Mouse (Mus musculus): ENCODE measurements at regions not wholly inside any gene's neighbourhood (a gene's known extent, or its start where the extent isn't known, plus 50 kb on each side); places are given as distances from the start of the nearest gene placed in this dataset.

DNA sequence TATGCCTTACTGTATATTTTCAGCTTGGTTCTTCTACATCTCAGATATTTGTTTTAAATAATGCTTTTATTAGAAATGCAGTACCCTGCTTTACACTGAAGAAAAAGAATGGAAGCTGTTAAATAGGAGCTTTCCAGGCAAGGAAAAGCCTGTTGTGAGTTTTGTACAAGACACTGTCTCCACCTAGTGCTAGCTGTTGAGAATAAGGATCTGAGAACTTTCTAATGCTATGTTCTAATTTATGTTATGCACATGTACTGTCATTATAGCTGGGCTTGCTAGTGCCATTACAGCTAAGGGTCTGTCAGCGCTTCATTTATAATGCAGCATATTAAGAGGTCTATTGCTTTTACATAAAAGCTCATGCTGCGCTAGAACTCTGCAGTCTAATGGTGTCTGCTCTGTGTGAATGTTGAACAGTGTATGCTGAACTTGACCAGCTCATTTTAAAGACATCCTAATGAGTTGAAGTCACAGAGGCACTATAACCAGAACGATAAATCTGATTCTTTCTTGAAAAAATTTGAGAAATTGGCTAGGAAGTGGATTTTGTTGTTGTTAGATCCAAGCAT is 315.4 kb upstream of the Dnajc24 start:
- DNase-seq (ENCODE audit: low spot score in 2 of 2), result peak; percentile 26 to 34
- intact Hi-C loops (cut with DNase I), result loop anchor here (10.0 kb wide), 1 partner anchor 984 kb away; no protein-coding TSS in a partner anchor

DNA sequence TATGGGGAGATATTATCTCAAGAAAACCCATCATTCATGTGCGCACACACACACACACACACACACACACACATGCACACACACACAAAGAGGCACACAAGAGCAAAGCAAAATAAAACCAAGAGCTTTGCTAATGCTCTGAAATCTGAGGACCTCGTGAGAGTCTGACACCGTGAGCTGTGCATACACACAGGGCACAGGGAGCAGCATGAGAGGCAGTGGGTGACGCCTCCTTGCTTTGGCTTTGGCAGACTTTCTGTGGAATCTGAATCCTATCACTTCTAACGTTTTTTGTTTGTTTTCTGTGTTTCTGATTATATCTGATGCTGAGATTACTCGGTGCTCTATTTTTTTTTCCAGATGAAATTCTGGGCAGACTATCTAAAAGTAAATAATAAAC is 343.4 kb upstream of the Dnajc24 start:
- no peak for DNase-seq (ENCODE audit: low spot score in 2 of 2)
- intact Hi-C loops (cut with DNase I), result no loop called here

DNA sequence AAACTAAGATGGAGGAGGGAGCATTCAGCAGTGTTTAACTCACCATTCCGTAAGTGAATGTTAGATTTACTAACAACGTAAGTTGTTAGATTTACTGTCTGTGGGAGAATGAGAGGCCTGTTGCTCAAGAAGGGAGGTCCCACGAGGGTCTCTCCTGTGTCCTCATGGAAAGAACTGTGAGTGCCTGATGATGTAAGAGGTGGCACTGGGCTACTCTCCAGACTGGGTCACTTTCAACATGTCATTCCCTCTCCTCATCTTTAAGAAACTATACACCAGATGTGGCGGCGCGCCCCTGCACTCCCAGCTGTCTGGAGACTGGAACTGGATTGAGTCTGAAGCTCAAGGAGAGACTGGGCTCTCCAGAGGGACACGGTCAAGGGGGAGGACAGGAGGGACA is 343.9 kb upstream of the Dnajc24 start:
- intact Hi-C loops (cut with DNase I), result no loop called here
- no peak for DNase-seq (ENCODE audit: low spot score in 2 of 2)

DNA sequence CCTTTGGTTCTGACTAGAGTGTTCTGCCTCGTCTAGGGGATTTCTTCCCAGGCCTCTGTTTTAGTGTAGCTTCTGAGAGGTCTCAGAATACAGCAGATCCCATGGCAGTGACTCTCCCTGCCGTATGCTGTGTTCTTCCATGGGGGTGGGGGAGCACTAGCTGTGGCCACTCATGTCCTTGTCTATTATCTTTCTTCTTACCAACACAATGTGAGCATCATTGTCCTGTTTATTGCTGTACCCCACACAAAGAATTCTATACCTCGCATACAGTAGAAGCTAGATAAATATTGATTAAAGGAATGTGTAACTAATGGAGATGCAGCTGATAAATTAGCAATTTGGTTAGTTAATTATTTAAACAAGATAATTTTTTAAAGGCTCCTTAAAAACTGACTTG is 337.5 kb upstream of the Mpped2 start:
- DNase-seq (ENCODE audit: low spot score in 2 of 2), result no peak
- intact Hi-C loops (cut with DNase I), result loop anchor here (5.0 to 10.0 kb wide), 2 partner anchors 339 to 1522 kb away; partner anchors contain the start of gene Mpped2

DNA sequence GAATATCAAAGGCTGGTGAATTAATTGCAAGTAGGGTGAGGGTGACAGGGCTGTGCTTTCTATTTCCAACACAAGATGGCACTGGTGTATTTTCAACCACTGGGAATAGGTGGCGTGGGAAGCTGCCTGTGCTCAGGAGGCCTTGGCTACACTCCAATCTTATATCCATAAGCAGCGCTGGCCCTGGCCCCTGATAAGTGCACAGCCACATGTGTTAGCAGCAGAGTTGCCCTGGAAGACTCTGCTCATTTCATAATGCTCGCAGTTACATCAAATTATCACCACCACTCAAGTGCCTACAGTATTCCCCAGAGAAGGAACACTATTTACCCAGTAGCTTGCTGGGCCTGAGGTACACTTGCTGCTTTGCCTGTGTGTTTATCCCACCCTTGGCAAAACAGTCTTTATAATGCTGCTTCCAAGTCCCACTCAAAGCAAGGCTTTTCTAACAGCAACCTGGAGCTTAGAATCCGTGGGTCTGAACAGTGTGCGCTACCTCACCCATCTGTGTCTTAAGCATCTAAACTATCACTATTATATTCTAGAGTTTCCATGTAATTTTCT is 337.0 kb upstream of the Mpped2 start:
- DNase-seq (ENCODE audit: low spot score in 2 of 2), result peak; percentile 80 to 81
- intact Hi-C loops (cut with DNase I), result loop anchor here (2.0 to 10.0 kb wide), 3 partner anchors 339 to 1521 kb away; partner anchors contain the start of gene Mpped2

DNA sequence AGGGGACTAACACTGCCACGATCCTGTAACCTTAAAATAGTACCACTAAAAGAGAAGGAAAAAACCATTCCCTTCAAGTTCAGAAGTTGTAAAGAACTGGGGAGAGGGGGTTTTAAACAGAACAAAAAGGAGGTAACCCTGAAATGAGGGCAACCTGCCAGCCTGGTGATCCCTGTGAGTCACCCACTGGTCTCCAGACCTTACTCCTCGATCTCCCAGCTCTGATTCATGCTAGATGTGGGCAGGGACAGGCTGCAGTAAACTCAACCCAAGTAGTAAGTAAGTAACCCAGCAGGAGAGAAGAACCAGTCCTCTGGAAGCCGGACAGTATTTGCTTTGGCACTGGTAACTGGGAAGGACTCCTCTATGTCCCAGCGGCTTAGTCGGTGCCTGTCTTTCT is 324.4 kb upstream of the Mpped2 start:
- DNase-seq (ENCODE audit: low spot score in 2 of 2), result no peak
- intact Hi-C loops (cut with DNase I), result no loop called here

DNA sequence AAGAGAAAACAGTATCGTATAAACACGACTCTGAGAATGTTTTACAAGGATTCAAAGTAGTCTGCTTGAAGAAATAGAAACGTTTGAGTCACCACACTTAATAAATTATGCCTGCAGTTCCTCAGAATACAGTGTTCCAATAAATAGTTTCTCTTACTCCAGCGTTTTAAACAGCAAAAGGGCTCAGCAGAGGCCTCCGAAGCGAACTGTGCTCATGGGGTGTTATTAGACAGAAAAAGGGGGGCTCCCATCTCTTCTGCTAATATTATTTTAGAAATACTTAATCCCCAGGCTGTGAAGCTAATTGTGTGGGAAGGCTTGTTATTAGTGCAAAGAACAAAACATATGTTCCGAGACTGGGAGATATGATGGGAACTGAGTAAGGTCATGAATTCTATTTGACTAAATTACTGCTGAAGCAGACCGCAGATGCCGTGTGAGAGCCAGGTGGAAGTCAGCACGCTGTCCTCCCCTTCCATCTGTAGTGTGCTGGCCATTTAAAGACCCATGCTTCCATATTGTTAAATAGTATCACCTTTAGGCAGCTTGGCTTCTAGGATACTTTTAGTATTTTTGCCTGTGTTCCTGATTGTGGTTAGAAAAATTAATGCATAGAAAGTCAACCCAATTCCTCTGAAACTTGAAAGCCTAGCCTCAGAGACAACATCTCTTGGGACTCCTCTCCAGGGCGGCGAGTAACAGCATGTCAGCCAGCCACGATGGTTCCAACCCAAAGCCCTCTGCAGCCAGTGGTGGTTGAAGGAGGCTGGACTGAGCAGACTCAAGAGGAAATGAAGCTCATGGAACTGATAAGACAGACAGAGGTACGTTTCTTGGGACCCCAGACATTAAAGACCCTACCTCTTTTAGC is 309.4 kb upstream of the Mpped2 start:
- intact Hi-C loops (cut with DNase I), result no loop called here
- DNase-seq (ENCODE audit: low spot score in 2 of 2), result no peak

DNA sequence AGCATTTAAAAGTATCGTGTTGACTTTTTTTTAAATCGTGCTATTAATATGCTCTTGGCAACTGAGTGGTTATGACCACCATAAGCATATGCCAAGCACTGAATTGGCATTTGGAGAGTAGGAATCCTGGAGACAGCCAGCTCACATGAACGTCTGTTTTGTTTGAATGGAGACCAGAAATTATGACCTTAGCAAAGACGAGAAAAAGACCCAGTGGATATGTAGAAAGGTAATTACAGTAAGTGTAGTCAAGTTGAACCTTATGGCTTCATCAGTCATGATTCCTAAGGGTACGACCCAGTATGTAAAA is 308.8 kb upstream of the Mpped2 start:
- intact Hi-C loops (cut with DNase I), result no loop called here
- DNase-seq (ENCODE audit: low spot score in 2 of 2), result no peak

DNA sequence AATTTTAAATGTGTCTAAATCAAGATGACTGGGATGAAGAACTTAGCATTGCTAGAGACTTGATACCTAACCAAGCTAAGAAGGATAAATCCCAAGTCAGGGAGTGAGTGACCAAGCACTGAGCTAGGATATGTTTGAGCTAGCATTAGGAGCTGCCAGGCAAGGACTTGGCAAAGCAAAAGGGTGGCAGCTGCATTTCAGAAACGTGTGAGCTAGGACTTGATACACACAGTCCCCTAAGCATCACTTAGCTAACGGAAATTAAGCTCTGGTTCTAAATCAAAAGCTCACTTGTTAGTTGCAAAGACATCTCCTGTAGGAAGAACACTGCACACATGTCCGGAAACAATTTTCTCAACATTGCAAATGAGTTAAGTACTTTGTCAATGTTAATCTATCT is 308.2 kb upstream of the Mpped2 start:
- intact Hi-C loops (cut with DNase I), result no loop called here
- DNase-seq (ENCODE audit: low spot score in 2 of 2), result no peak

DNA sequence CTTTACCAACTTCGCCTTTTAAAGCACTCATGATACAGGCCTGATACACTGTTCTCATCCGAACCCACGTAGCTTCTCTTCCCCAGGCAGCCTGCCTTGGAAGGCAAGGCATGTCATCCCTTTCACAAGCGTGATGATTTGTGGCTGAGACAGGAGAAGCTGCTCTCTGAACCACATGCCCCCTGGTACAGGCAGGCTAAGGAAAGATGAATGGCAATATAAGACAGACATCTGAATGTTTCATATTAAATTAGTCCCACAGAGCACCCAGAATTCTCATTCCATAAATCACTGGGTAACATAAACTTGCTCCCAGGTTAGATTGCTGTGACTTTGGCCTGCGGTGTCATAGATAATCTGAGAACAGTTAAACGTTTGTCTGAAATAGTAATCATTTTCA is 280.9 kb upstream of the Mpped2 start:
- intact Hi-C loops (cut with DNase I), result no loop called here
- no peak for DNase-seq (ENCODE audit: low spot score in 2 of 2)

DNA sequence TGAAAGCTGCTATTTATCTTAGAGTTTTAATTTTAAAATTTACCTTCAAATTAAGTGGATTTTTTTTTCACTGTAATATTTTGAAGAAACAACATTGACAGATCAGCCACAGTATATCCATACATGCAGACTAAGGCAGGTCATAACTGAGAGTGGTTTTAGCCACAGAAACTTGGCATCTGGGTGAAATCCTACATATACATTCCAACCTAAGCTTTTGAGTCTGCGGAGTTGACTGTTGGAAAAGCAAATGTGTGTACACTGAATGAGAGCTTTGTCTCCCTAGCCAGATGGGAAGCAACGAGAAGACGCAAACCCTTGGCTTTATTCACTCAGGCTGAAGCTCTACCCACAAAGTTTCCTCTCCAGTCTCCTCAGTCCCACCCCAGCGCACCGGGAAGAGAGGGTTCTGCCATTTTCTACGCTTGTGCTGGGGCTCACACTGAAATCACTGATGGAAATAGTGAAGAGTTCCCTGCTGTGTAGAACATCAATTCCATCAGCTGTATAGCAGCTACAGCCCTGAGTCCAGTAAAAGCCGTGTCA is 277.5 kb upstream of the Mpped2 start:
- DNase-seq (ENCODE audit: low spot score in 2 of 2), result no peak
- intact Hi-C loops (cut with DNase I), result no loop called here

DNA sequence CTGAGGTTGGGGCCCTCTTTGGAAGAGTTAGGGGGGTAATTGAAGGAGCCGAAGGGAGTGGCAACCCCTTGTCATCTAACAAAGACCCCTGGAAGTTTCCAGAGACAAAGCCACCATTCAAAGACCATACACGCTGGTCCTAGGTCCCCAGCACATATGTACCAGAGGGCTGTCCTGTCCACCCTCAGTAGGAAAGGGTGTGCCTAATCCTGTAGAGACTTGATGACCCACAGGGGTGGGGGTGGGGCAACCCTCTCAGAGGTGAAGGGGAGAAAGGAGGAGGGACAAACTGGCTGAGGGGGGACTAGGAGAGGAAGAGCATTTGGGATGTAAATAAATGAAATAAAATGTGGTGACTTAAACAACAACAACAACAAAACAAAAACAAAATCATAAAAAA is 274.9 kb upstream of the Mpped2 start:
- DNase-seq (ENCODE audit: low spot score in 2 of 2), result no peak
- intact Hi-C loops (cut with DNase I), result no loop called here

DNA sequence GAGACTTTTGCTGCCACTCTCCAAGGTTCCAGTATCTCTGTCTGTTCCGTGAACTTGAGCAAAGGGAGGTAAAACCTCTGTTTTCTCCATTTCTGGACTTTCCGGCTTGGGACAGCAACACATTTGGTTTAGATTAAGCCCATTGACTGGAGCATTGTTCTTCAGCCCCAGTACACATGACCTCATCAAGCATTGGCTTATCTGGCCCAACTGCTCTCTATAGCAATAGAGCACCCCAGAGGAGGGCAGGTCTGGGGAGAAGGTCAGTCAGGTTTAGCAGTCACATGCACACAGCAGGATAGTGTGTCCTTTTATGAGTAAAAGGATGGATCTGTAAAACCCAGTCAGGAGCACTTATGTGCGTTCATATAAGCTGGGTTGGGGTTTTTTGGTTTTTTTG is 268.1 kb upstream of the Mpped2 start:
- no peak for DNase-seq (ENCODE audit: low spot score in 2 of 2)
- intact Hi-C loops (cut with DNase I), result no loop called here

DNA sequence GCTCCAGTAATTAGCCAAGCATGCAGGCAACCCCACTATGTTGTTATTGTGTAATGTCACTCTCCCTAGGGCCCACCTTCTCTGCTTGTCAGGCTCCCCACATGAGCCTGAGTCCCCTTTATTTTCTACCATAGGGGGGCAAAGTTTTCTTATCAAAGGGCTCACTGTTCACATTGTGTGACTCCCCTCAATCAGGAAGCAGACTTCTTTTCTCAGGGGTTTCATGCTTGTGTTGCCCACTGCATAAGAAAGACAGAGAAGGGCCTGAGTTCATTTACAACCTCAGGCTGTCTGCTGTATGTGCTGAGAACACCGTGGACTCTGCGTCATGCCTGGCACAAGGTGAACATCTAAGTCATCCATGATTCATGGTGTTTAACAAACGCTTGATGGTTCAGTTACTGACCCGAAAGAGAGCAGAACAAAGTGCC is 267.6 kb upstream of the Mpped2 start:
- no peak for DNase-seq (ENCODE audit: low spot score in 2 of 2)
- intact Hi-C loops (cut with DNase I), result no loop called here

DNA sequence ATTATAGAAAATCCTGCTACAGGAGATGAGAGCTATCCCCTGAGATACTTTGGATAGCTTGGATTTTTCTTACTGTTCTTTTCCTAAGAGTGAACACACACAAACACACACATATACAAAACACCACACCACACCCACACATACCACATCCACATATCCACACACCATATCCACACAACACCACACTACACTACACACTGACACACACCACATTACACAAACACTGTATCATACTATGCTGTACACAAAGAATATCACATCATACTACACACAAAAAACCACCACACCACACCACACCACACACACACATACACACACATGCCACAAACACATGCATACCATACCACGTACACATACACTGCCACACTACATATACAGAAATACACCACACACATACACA is 267.1 kb upstream of the Mpped2 start:
- intact Hi-C loops (cut with DNase I), result no loop called here

DNA sequence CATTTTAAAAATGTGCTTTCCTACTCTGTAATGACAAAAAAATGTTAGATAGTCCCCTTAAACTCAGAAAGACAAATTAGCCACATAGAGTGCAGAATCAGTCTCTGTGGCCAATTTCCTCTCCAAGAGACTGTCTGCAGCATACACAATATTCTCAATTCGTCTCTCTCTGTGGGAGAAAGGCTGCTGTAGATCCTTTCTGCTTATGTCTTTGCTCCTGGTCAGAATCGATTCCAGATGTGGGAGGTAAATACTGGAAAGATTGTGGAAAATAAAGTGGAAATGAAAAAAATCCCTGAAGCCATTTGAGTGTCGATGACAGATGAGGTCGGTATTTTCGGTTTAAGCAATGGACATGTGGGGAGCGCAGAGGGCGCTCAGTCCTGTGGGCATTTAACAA is 265.8 kb upstream of the Mpped2 start:
- DNase-seq (ENCODE audit: low spot score in 2 of 2), result no peak
- intact Hi-C loops (cut with DNase I), result no loop called here

More for the DNA sequence above, 267.1 kb upstream of the Mpped2 start:
- DNase-seq (ENCODE audit: low spot score in 2 of 2), result no peak

DNA sequence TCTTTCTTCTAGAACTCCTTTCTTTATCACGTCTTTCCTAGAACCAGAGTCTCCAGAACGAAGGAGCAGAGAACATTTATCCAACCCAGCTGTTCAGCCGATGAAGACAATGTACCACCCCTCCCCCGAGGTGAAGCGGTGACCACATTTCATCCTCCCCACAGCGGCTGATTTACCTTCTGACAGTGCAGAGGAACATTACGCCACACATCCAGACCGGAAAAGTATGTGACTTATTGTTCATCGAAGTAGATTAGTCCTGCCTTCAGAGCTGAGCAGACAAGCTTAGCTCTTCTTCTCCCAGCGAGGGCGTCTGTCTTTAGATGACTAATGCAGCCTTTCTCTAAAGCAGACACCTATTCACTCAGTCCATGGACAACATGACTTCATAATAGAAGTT is 264.2 kb upstream of the Mpped2 start:
- DNase-seq (ENCODE audit: low spot score in 2 of 2), result no peak
- intact Hi-C loops (cut with DNase I), result no loop called here

DNA sequence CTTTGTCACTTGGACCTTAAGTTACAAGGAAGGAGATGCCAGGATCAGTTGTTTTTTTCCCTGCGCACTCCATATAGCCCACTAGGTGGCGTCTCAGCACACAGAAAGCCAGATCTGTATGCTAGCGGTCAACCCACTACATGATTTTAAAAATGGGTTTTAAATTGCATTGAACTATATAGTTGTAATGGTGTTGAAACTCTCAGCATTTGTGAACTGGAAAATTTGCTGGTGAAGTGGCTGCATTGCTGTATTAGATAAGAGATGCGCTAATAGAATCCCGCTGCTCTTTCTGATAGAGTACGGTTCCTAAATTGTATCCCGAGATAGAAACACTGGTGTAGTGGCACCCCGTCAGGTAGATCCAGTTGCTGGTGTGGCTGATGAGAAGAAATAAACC is 261.9 kb upstream of the Mpped2 start:
- intact Hi-C loops (cut with DNase I), result loop anchor here (1.0 to 2.0 kb wide), 2 partner anchors 264 to 524 kb away; no protein-coding TSS in a partner anchor
- peak; percentile 82 to 85 for DNase-seq (ENCODE audit: low spot score in 2 of 2)

DNA sequence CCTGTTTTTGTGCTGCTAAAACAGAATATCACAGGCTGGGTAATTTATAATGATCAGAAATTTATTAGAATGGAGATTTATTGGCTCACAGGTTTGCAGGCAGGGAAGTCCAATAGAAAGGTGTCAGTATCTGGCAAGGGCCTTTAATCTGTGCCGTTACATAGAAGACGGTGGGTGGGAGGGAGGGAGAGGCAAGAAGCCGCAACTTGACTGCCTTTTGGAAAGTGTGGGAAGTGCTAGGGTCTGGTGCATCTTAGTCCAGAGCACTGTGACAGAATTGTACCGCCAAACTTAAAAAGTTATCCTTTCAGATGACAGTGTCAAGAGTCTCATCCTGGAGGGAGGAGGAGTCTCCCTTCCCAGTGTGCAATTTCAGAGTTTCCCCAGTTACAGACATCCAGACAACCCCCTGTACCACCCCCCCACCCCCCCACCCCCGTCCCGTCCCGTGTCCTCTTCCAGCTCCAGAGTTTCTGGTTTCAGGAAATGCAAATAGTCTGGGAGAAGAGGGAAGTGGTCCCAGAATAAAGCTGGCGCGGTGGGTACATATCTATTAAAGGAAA is 261.4 kb upstream of the Mpped2 start:
- intact Hi-C loops (cut with DNase I), result loop anchor here (1.0 to 2.0 kb wide), 2 partner anchors 263 to 524 kb away; no protein-coding TSS in a partner anchor
- no peak for DNase-seq (ENCODE audit: low spot score in 2 of 2)

DNA sequence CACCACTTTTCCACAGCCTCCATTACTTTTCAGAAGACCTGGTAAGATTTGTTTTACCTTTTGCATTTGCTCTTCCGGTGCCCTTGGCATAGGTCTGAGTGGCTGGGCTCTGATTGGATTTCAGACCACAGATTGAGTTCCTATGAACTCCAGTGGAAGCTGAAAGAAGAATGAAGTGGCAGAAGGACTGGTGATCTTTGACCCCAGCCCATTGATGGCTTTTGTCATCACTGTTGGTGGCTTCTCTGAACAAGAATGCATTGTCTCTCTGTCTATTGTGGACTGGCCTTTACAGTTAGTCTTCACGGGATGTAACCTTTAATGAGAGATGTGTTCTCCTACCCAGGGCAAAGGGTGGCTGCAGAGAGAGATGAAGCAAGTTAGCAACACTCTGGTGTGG is 256.9 kb upstream of the Mpped2 start:
- no peak for DNase-seq (ENCODE audit: low spot score in 2 of 2)
- intact Hi-C loops (cut with DNase I), result no loop called here
